Mouse (Mus musculus) thymus, adult 2 months (tissue): ENCODE results near the gene Phrf1.

Source experiments
- CTCF ChIP-seq: fragments of 200-500 bp; IDR thresholded peaks from 2 replicates; pipeline ENCODE4 v1.5.1; 2012; ENCODE audit warnings: mild to moderate bottlenecking, control low read depth, low read length, moderate library complexity, borderline replicate concordance; ENCODE audit not compliant: control insufficient read depth, poor library complexity, insufficient read depth; ENCODE audit errors: extremely low read depth
- POLR2A ChIP-seq: fragments of 200-500 bp; IDR thresholded peaks from 2 replicates; pipeline ENCODE4 v1.6.1; 2012; ENCODE audit warnings: mild to moderate bottlenecking, low read length, control low read depth, moderate library complexity; ENCODE audit not compliant: control insufficient read depth, poor library complexity, insufficient read depth; ENCODE audit errors: extremely low read depth

DNA sequence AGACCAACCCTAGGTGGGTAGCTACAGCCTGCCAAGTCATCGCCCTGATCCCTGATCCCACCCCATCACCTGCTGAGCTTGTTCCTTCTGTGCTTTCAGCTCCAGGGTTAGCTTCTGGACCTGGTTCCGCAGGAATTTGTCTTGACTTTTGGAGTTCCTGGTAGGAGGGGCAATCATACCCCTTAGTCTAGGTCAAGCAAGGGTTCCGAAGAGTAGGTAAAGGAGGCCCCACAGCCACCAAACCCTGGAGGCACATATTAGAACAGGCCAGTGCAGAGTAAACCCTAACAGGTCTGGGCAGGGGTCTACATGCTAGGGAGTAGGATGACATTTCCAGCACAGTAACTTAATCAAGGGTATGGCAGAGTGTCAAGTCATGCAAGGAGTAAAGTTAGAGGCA is 15.5 kb upstream of the Phrf1 start:
- TF ChIP-seq CTCF: no peak
- no peak for TF ChIP-seq POLR2A
